Mouse (Mus musculus) CD4-positive helper T cell, adult 2 months (primary cell): ENCODE data around the gene Pex14.

Experiments
- DNase-seq: peaks from one replicate; pipeline ENCODE4 v3.0.0-alpha.2; 2012; ENCODE audit warnings: low read depth, missing footprints, low spot score

The Pex14 gene

DNA sequence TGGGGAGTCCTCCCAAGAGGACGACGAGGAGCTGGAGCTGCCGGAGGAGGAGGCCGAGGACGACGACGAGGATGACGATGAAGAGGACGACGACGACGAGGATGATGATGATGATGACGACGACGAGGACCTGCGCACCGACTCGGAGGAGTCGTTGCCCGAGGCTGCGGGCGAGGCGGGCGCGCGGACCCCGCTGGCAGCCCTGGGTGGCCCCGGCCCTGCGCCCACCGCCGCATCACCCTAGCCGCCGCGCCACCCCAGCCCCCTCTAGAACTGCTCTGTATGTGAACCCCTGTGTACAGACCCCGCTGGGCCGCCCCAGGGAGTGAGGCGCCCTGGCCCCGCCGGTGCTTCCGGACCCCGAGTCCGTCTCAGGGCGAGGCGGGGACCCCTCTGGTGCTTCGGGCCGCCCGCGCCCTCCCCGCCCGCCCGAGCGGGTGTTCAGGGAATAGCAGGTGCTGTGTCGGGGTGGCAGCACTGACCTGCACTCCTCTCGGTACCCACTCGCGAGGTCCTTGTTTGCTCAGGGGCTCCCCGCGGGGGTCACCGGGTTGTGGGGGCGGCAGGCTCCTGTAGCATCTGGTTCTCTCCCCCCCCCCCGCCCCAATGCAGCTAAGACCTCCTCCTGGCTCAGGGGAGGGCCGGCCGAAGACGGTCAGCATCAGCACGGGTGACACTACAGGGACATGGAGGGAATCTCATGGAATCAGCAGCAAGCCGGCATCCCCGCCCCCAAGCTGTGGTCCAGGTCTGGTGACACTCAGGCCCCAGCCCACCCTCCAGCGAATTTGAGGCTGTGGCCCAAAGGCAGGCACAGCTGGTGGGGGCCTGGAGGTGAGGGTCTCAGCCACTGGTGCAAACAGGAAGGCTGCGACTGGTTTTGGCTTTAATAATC lies 147.1 kb downstream of the Pex14 start:
- DNase-seq, result no peak

DNA sequence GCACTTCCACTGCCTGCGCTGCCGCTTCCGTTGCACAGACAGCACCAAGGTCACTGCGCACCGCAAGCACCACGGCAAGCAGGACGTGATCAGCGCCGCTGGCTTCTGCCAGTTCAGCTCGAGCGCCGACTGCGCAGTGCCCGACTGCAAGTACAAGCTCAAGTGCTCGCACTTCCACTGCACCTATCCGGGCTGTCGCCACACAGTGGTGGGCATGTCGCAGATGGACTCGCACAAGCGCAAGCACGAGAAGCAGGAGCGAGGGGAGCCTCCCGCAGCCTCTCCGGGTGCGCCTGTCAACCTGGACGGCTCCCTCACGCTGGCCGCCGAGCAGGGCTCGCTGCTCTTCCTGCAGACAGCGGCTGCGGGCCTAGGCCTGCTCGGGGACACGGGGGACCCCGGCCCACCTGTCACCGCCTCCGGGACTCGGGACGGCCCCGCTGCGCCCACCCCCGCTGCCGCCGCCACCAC lies 147.8 kb downstream of the Pex14 start:
- DNase-seq, result no peak

DNA sequence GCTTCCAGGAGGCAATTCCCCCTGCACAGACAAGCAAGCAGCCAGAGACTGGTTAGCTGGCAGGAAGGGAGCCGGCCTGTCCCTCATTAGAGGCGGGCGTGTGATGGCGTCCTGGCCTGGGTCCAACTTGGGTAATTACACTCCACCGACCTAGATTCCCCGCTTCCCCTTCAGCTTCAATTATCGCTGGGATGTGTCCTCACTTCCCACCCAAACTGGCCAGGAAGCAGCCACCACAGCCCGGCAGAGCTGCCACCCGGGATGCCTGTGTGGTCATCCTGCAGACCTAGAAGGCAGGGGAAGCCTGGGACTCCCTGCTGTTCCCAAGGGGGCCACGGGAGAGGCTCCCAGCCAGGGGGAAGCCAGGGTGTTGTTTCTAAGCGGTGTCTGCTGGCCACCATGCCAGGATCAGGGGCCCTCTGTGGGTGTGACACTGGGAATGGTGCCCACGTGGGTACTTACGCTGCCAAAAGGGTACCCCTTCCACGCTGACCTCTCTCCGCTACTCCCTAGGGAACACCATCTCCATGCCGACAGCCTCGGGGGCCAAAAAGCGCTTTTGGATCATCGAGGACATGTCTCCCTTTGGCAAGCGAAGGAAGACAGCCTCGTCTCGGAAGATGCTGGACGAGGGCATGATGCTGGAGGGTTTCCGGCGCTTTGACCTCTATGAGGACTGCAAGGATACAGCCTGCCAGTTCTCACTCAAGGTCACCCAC lies 148.6 kb downstream of the Pex14 start:
- DNase-seq, result no peak

GRCm38 (mm10) chr4:148950487-148950886 lies 149.2 kb downstream of the Pex14 start:
- no peak for DNase-seq

DNA sequence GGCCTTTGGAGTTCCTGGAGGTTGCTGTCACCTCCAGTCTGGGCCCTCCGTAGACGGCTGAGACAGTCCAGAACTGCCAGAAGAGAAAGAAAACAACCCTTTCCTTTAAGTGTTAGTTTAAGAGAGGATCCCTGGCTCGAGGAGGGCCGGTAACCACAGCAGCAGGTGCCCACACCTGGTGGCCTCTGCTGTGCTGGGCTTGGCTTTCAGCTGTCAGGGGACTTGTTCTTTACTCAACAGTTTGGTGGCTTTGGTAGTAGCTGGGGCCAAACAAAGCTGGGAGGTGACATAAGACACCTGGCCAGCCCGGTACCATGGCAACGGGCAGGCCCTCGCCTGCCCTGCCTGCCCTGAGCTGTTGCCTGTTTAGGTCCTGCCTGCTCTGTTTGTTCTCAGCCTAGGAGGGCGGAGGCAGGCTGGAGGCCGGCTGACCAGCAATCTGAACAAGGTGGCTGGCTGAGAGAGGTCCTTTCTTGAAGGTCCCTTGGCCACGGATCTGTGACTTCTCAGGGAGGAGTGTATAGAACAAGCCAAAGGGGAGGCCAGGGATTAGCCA lies 151.8 kb downstream of the Pex14 start:
- no peak for DNase-seq

DNA sequence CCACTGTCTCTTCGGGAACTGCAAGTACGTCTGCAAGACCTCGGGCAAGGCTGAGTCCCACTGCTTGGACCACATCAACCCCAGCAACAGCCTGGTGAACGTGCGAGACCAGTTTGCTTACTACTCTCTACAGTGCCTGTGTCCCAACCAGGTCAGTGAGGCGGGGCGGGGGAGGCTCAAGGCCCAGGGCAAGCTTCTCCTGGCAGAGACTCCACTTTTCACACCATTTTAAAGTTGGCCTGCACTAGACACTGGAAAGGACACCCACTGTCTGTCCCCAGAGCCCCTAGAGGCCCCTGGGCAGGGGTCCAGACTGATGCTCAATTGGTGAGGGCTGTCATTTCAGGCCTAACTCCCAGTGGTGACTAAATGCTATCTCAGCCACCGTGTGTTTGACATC lies 153.6 kb downstream of the Pex14 start:
- DNase-seq, result no peak

DNA sequence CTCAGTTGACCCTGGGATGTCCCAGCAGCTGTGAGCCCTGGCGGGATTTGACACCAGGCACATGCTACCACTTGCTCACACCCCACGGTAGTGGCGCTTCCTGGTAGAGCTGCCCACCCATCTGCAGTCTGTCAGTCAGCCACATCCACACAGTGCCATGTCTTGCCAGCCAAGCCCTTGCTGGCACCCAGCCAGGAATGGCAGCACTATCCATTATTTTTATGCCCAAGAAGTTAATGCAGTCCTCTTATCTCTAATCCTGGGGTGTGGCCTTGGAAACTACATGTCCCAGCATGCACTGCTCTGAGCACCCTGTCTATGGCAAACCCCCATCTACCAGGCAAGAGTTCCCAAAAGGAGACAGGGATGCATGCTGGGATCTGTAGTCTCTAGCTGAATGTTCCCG lies 154.2 kb downstream of the Pex14 start:
- DNase-seq, result no peak

DNA sequence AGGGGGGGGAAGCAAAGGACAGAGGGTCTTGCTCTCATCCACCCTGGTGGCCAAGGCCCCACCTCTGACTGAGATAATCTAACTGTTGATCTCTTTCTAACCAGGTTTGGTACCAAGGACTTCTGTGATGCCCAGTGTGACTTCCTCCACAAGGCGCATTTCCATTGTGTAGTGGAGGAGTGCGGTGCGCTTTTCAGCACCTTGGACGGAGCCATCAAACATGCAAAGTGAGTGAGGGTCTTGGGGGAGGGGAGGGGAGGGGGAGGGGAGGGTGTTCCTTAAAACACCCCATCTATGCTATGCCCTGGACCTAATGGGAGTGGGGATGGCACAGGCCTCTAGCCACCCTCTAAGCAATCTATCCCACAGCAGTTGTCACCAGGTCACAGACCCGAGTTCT lies 156.6 kb downstream of the Pex14 start:
- no peak for DNase-seq

- DNase-seq, result no peak
Observed at GRCm38 (mm10) chr4:148941321-148941720, 158.4 kb downstream of the Pex14 start.

GRCm38 (mm10) chr4:148940674-148941211 lies 158.9 kb downstream of the Pex14 start:
- peak; percentile 19 for DNase-seq

DNA sequence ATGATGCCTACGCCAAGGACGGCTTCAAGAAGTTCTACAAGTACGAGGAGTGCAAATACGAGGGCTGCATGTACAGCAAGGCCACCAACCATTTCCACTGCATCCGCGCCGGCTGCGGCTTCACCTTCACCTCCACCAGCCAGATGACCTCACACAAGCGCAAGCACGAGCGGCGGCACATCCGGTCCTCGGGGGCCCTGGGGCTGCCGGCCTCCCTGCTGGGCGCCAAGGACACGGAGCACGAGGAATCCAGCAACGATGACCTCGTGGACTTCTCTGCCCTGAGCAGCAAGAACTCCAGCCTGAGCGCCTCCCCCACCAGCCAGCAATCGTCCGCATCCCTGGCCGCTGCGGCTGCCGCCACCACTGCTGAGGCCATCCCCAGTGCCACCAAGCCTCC lies 161.1 kb downstream of the Pex14 start:
- no peak for DNase-seq

DNA sequence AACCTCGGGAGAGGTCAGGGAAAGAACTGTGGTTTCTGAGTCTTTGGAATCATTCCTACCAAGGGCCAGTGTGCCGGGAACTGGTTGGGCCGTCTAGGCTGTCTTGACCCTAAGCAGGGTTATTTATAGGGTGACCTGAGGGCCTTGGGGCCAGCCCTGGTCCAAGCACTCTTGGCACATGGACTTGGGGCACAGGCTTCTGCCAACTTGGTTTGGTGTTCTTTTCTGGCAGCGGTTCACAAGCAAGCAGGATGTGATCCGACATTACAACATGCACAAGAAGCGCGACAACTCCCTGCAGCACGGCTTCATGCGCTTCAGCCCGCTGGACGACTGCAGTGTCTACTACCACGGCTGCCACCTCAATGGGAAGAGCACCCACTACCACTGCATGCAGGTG lies 162.9 kb downstream of the Pex14 start:
- DNase-seq, result no peak

- no peak for DNase-seq
Observed at GRCm38 (mm10) chr4:148936111-148936510, 163.6 kb downstream of the Pex14 start.

GRCm38 (mm10) chr4:148935211-148935610 lies 164.5 kb downstream of the Pex14 start:
- no peak for DNase-seq

DNA sequence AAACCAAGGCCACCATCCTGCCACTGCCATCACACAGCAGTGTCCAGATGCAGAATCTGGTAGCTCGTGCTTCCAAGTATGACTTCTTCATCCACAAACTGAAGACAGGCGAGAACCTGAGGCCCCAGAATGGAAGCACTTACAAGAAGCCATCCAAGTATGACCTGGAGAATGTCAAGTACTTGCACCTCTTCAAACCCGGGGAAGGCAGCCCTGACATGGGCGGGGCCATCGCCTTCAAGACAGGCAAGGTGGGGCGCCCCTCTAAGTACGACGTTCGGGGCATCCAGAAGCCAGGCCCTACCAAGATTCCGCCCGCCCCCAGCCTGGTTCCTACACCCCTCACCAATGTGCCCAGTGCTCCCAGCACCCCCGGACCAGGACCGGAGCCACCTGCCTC lies 166.6 kb downstream of the Pex14 start:
- DNase-seq, result no peak

DNA sequence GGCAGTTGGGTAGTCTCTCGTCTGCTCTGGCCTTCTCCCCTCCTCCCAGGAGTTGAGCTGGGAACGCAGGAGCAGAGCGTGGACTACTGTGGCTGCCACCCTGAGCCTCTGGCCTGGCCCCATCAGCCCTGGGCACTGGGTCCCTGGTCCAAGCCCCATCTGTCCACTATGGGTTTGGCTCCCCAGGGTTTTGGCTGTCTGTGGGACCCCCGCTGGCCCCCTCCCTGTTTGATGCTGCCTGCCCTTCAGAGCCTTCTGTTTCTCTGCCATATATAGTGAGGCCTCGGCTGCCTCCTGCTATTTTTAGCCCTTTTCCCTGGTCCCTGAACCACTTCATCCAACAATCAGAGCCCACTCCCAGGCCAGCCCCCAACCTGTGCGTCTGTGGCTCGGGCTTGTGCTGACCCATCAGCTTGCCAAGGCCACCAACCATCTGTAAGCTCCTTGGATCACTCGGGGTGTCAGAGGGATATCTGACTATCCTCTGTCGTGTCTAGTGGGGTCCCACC lies 168.9 kb downstream of the Pex14 start:
- no peak for DNase-seq

- DNase-seq, result no peak
Observed at GRCm38 (mm10) chr4:148928876-148929275, 170.8 kb downstream of the Pex14 start.

GRCm38 (mm10) chr4:148928316-148928715 lies 171.4 kb downstream of the Pex14 start:
- no peak for DNase-seq

- no peak for DNase-seq
Observed at GRCm38 (mm10) chr4:148926459-148926858, 173.2 kb downstream of the Pex14 start.

DNA sequence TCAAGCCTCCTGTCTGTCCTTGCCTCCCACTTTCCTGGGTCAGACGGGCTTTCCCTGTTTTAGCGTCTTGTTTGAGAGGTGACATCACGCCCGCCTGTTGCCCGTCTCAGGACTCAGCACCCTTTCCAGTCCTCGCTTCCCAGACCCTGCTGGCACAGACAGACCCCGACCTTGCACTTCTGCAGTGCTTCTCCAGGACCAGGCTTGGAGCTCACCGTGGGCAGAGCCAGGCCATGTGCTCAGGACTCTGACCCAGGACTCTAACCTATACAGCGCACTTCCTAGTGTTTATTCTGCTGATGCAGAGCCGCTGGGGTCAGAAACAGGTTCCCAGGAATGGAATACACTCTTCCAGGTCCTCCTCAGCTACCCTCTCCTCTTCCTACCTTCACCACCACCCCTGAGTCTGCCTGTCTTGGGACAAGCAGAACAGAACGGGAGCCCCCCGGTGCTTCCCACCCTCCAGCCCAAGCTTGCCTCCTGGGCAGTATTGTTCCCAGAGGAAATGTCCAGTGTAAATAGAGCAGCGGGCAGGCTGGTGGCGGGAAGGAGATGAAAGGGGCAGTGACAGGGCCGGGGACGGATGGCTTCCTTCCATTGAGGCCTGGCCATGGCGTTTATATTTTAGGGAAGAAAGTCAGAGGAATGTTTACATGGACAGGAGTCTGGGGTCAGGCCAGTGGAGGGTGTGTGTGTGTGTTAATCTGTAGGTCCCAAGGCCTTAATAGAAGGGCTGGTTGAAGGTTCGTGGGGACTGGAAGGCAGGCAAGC lies 173.9 kb downstream of the Pex14 start:
- no peak for DNase-seq

- no peak for DNase-seq
Observed at GRCm38 (mm10) chr4:148923976-148924375, 175.7 kb downstream of the Pex14 start.
